Mouse (Mus musculus) lung, adult 2 months (tissue): ENCODE measurements around the gene Arhgap40.

Experiments used
- CTCF ChIP-seq: fragments of 200-500 bp; IDR thresholded peaks from 2 replicates; pipeline ENCODE4 v1.5.1; 2011; ENCODE audit warnings: mild to moderate bottlenecking, low read length, control low read depth; ENCODE audit not compliant: insufficient read depth
- POLR2A ChIP-seq: fragments of 200-500 bp; IDR thresholded peaks from 2 replicates; pipeline ENCODE4 v1.6.1; 2011; ENCODE audit warnings: low read depth, mild to moderate bottlenecking, control low read depth, low read length, borderline replicate concordance; ENCODE audit errors: extremely low read depth

DNA sequence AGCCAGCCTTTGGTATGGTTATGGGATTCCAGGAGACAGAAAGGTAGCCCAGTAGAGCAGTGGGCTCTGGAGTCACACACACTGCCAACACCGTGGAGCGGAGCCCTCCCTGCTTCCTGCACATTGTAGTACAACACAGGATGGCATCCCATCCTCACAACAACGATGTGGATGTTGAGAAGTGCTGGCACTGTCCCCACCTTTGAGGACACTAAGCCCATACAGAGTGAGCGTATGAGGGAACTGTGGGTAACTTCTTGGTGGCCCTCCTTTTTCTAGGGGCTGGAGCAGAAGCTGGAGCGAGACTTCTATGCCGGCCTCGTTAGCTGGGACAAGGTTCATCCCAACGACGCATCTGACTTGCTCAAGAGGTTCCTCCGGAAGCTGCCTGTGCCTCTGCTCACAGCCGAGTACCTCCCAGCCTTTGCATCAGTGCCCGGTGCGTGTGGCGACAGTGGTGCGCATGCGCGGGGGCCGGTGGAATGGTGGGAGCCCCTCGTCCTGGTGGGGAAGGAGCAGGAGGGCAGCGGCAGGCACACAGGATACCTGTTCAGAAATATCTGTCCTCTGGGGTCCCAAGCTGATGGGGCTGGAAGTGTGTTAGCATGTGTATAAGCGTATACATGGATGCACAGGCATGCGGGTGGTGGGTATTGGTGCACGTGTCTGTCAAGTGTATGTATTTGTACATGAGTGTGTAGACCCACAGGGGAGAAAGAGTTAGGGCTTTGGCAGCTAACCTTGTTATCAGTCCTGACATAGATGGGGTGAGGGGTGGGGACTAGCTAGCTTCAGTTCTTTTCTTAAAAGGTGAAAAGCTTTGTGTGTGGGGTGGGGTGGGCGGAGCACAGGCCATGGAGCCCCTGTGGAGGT, 27.1 kb downstream of the Arhgap40 start:
- no peak for TF ChIP-seq CTCF
- TF ChIP-seq POLR2A, result no peak
